Mouse (Mus musculus) T-cell, adult 2 months (primary cell): Measurements from ENCODE around the gene Art4.
A peak's percentile ranks its signal among the peaks of the same experiment; 100 is the strongest.

ENCODE experiments used
- DNase-seq: peaks from one replicate; pipeline ENCODE4 v3.0.0; 2022; ENCODE audit warnings: low spot score

The Art4 gene

GRCm38 (mm10) chr6:136866150-136866549 is 8.6 kb upstream of the Art4 start:
- no peak for DNase-seq

GRCm38 (mm10) chr6:136865360-136865759 is 7.8 kb upstream of the Art4 start:
- no peak for DNase-seq

- DNase-seq: peak; percentile 31
These were observed 3.5 kb upstream of the Art4 start for GRCm38 (mm10) chr6:136861020-136861419.

GRCm38 (mm10) chr6:136858420-136858819 is 887 bp upstream of the Art4 start:
- DNase-seq: no peak

GRCm38 (mm10) chr6:136857873-136858260 is 334 bp upstream of the Art4 start:
- DNase-seq: no peak

- peak; percentile 62 for DNase-seq
These were observed 1.4 kb downstream of the Art4 start for GRCm38 (mm10) chr6:136856071-136856636.

GRCm38 (mm10) chr6:136855183-136855582 is 2.4 kb downstream of the Art4 start:
- no peak for DNase-seq

- peak; percentile 71 for DNase-seq
These were observed 3.2 kb downstream of the Art4 start for GRCm38 (mm10) chr6:136854361-136854781.

- DNase-seq: no peak
These were observed 4.8 kb downstream of the Art4 start for GRCm38 (mm10) chr6:136852762-136853161.

- DNase-seq: no peak
These were observed 5.2 kb downstream of the Art4 start for GRCm38 (mm10) chr6:136852348-136852747.

GRCm38 (mm10) chr6:136850267-136850666 is 7.3 kb downstream of the Art4 start:
- DNase-seq: no peak

GRCm38 (mm10) chr6:136848971-136849370 is 8.6 kb downstream of the Art4 start:
- DNase-seq: peak; percentile 23

GRCm38 (mm10) chr6:136848399-136848798 is 9.1 kb downstream of the Art4 start:
- DNase-seq: no peak

GRCm38 (mm10) chr6:136847790-136848189 is 9.7 kb downstream of the Art4 start:
- peak; percentile 59 for DNase-seq

- no peak for DNase-seq
These were observed 10.3 kb downstream of the Art4 start for GRCm38 (mm10) chr6:136847267-136847666.

- no peak for DNase-seq
These were observed 11.6 kb downstream of the Art4 start for GRCm38 (mm10) chr6:136845706-136846480.

- DNase-seq: no peak
These were observed 12.6 kb downstream of the Art4 start for GRCm38 (mm10) chr6:136844903-136845302.

GRCm38 (mm10) chr6:136837323-136837722 is 20.2 kb downstream of the Art4 start:
- no peak for DNase-seq

GRCm38 (mm10) chr6:136835352-136835751 is 22.2 kb downstream of the Art4 start, which contains the start of gene Smco3:
Gene Smco3 (minus strand): TSS chr6:136835452.
- DNase-seq: no peak

GRCm38 (mm10) chr6:136831712-136832111 is 25.8 kb downstream of the Art4 start:
- DNase-seq: peak; percentile 46

GRCm38 (mm10) chr6:136828681-136829080 is 28.9 kb downstream of the Art4 start:
- DNase-seq: no peak

- peak; percentile 97 for DNase-seq
These were observed 29.5 kb downstream of the Art4 start, which contains the start of gene Wbp11 for GRCm38 (mm10) chr6:136827881-136828561. Gene Wbp11 (minus strand): TSS chr6:136828233.

GRCm38 (mm10) chr6:136827516-136827880 is 30.0 kb downstream of the Art4 start, which contains the start of gene BC049715:
Gene BC049715 (plus strand): TSS chr6:136827626.
- no peak for DNase-seq
